Mouse (Mus musculus) megakaryocyte, embryonic 14.5 days (primary cell): ENCODE results near the gene Spata5.

Experiments used
- FLI1 ChIP-seq: IDR thresholded peaks from 2 replicates; pipeline ENCODE4 v1.6.1; 2012; ENCODE audit warnings: low read length, inconsistent platforms, mixed read lengths
- GATA1 ChIP-seq: IDR thresholded peaks from 3 replicates; pipeline ENCODE4 v1.6.1; 2012; ENCODE audit warnings: mixed read lengths, low read length, inconsistent platforms, borderline replicate concordance

DNA sequence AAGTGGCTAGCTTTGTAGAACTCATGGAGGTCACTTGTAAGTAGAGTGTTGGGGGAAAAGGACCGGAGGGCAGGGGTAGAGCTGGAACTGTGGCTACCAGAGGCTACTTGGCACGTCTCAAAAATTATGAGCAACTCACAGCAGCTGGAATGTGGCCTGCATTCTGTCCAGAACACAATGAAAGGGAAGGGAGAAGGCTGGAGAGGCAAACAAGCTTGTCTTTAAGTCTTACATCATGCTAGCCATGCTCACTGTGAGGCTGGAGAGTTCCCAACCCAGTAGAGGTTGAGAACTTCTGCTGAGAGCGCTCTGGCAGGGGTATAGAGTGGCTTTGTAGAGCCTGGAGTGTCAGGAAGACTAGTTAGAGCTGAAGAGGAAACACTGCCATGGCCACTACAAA is 22.1 kb upstream of the Spata5 start:
- TF ChIP-seq GATA1 = no peak
- TF ChIP-seq FLI1 = no peak
